Mouse (Mus musculus): Measurements from ENCODE around the gene Trip11. TPM values are rescaled to one million over a fixed set of nuclear protein-coding genes. Genes with fewer than 3 reads are reported as not detected.

Gene Trip11
- total RNA-seq, 2 experiments from 2014 or later = 30.7 to 30.8 TPM

GRCm38 (mm10) chr12:101892832-101893231 lies 20.2 kb downstream of the Trip11 start:
- H3K27ac ChIP-seq = peak overlapping the region; percentile 20; the same call in 1 of the 2 replicates
- H3K4me3 ChIP-seq = no peak overlapping the region
- intact Hi-C loops (cut with DNase I) = no loop called here
- TF ChIP-seq CTCF (IDR thresholded peaks at IDR 0.05) = no peak
- no peak for DNase-seq (ENCODE audit: extremely low spot score in 1 of 2, low spot score in 2 of 2)

- intact Hi-C loops (cut with DNase I) = no loop called here
- no peak for TF ChIP-seq CTCF (IDR thresholded peaks at IDR 0.05)
- DNase-seq (ENCODE audit: extremely low spot score in 1 of 2, low spot score in 2 of 2) = no peak
- Histone ChIP-seq H3K27ac (no peak overlapping the region), H3K4me3 (no peak overlapping the region)
Measured at GRCm38 (mm10) chr12:101891066-101891465, 22.0 kb downstream of the Trip11 start.

GRCm38 (mm10) chr12:101889351-101889750 lies 23.7 kb downstream of the Trip11 start:
- Histone ChIP-seq H3K27ac (no peak overlapping the region), H3K4me3 (no peak overlapping the region)
- intact Hi-C loops (cut with DNase I) = no loop called here
- TF ChIP-seq CTCF (IDR thresholded peaks at IDR 0.05) = no peak
- DNase-seq (ENCODE audit: extremely low spot score in 1 of 2, low spot score in 2 of 2) = no peak

GRCm38 (mm10) chr12:101888312-101888711 lies 24.8 kb downstream of the Trip11 start:
- DNase-seq (ENCODE audit: extremely low spot score in 1 of 2, low spot score in 2 of 2) = no peak
- H3K4me3 ChIP-seq = no peak overlapping the region
- intact Hi-C loops (cut with DNase I) = no loop called here
- TF ChIP-seq CTCF (IDR thresholded peaks at IDR 0.05) = no peak
- H3K27ac ChIP-seq = no peak overlapping the region

- intact Hi-C loops (cut with DNase I) = no loop called here
- no peak for TF ChIP-seq CTCF (IDR thresholded peaks at IDR 0.05)
- no peak for DNase-seq (ENCODE audit: extremely low spot score in 1 of 2, low spot score in 2 of 2)
- Histone ChIP-seq H3K27ac (no peak overlapping the region), H3K4me3 (no peak overlapping the region)
Measured at GRCm38 (mm10) chr12:101884926-101885325, 28.1 kb downstream of the Trip11 start.

- Histone ChIP-seq H3K4me3 (no peak overlapping the region), H3K27ac (no peak overlapping the region)
- no peak for DNase-seq (ENCODE audit: extremely low spot score in 1 of 2, low spot score in 2 of 2)
- intact Hi-C loops (cut with DNase I) = loop anchor here (2.0 kb wide), 1 partner anchor 752 kb away; no protein-coding TSS in a partner anchor
- no peak for TF ChIP-seq CTCF (IDR thresholded peaks at IDR 0.05)
Measured at GRCm38 (mm10) chr12:101876374-101876773, 36.7 kb downstream of the Trip11 start.

GRCm38 (mm10) chr12:101875107-101875506 lies 38.0 kb downstream of the Trip11 start:
- no peak for DNase-seq (ENCODE audit: extremely low spot score in 1 of 2, low spot score in 2 of 2)
- no peak overlapping the region for H3K4me3 ChIP-seq

GRCm38 (mm10) chr12:101862286-101862964 lies 50.6 kb downstream of the Trip11 start:
- Histone ChIP-seq H3K27ac (no peak overlapping the region), H3K4me3 (no peak overlapping the region)
- no peak for DNase-seq (ENCODE audit: extremely low spot score in 1 of 2, low spot score in 2 of 2)
- TF ChIP-seq CTCF (IDR thresholded peaks at IDR 0.05) = no peak
- intact Hi-C loops (cut with DNase I) = no loop called here

More at GRCm38 (mm10) chr12:101875107-101875506, 38.0 kb downstream of the Trip11 start:
- TF ChIP-seq CTCF (IDR thresholded peaks at IDR 0.05) = peak; percentile 75
- intact Hi-C loops (cut with DNase I) = loop anchor here (2.0 kb wide), 1 partner anchor 64 kb away; no protein-coding TSS in a partner anchor
- no peak overlapping the region for H3K27ac ChIP-seq

- no peak for DNase-seq (ENCODE audit: extremely low spot score in 1 of 2, low spot score in 2 of 2)
Measured at GRCm38 (mm10) chr12:101860256-101860655, 52.8 kb downstream of the Trip11 start.

GRCm38 (mm10) chr12:101858011-101858410 lies 55.1 kb downstream of the Trip11 start:
- H3K27ac ChIP-seq = no peak overlapping the region
- DNase-seq (ENCODE audit: extremely low spot score in 1 of 2, low spot score in 2 of 2) = no peak
- intact Hi-C loops (cut with DNase I) = no loop called here
- H3K4me3 ChIP-seq = no peak overlapping the region
- no peak for TF ChIP-seq CTCF (IDR thresholded peaks at IDR 0.05)

More at GRCm38 (mm10) chr12:101860256-101860655, 52.8 kb downstream of the Trip11 start:
- intact Hi-C loops (cut with DNase I) = no loop called here
- H3K4me3 ChIP-seq = no peak overlapping the region
- no peak for TF ChIP-seq CTCF (IDR thresholded peaks at IDR 0.05)
- H3K27ac ChIP-seq = no peak overlapping the region

GRCm38 (mm10) chr12:101854336-101854735 lies 58.7 kb downstream of the Trip11 start:
- intact Hi-C loops (cut with DNase I) = no loop called here
- Histone ChIP-seq H3K4me3 (no peak overlapping the region), H3K27ac (no peak overlapping the region)
- TF ChIP-seq CTCF (IDR thresholded peaks at IDR 0.05) = no peak
- no peak for DNase-seq (ENCODE audit: extremely low spot score in 1 of 2, low spot score in 2 of 2)

- no peak for DNase-seq (ENCODE audit: extremely low spot score in 1 of 2, low spot score in 2 of 2)
- no peak for TF ChIP-seq CTCF (IDR thresholded peaks at IDR 0.05)
- H3K4me3 ChIP-seq = no peak overlapping the region
- intact Hi-C loops (cut with DNase I) = no loop called here
- H3K27ac ChIP-seq = no peak overlapping the region
Measured at GRCm38 (mm10) chr12:101851846-101852564, 61.1 kb downstream of the Trip11 start.

Data from left cerebral cortex, adult 2 months (tissue).